Mouse (Mus musculus) ES-E14 (cell line): ENCODE measurements around the gene Swap70.

Experiments used
- MAFK ChIP-seq: IDR thresholded peaks from 2 replicates; pipeline ENCODE4 v1.6.1; 2014; ENCODE audit warnings: mild to moderate bottlenecking, low read depth, low read length, inconsistent platforms; ENCODE audit not compliant: insufficient read depth
- ZC3H11A ChIP-seq: IDR thresholded peaks from 2 replicates; pipeline ENCODE4 v1.6.1; 2012; ENCODE audit warnings: low read depth, mild to moderate bottlenecking, inconsistent platforms, low read length, borderline replicate concordance
- ZNF384 ChIP-seq: IDR thresholded peaks from 2 replicates; pipeline ENCODE4 v1.6.1; 2012; ENCODE audit warnings: low read depth, low read length, inconsistent platforms

DNA sequence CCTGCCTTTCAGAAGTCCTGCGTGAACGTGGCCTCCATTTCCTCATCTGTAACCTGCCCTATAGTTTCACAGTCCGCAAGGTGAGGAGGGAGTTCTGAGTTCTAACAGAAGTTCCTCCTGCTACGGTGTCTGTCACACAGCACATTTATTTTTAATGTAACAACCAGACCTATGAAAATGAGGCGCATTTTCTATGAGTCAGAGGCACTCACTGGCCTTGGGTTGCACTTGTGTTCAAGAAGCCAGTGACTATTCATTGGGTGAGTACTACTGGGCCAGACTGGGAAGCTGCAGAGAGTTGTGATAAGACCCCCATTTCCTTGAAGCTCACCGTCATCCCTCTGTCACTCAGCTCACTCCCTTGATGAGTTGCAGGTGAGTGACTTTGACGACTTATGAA, 24.3 kb upstream of the Swap70 start:
- no peak for TF ChIP-seq MAFK
- no peak for TF ChIP-seq ZC3H11A
- no peak for TF ChIP-seq ZNF384
